Mouse (Mus musculus): Measurements from ENCODE around the gene Wnk2.

DNA sequence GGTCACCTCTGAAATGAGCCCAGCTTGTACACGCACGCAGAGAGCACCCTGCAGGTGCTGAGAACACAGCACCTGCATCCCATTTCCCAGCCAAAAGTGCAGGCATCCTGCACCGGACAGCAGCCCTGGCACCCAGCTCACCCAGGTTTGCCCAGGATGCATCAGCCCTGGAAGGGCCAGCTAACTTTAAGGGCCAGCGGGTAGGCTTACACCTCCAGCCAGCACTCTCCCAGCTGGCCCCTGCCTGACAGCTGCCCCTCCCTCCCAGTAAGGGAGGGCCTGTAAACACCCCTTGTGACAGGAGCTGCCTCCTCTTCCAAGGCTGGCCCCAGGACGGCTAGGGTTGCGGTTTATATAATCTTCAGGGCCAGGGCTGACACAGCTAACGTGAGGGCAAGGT lies 2.4 kb downstream of the Wnk2 start:
- TF ChIP-seq USF1 (IDR thresholded peaks at IDR 0.05; ENCODE audit: low read depth) (no peak), CTCF (IDR thresholded peaks at IDR 0.05; ENCODE audit: control insufficient read depth, insufficient read depth, insufficient read length) (no peak), FOSL1 (IDR thresholded peaks at IDR 0.05; ENCODE audit: insufficient read depth, low read length, poor library complexity, severe bottlenecking) (no peak), MAX (IDR thresholded peaks at IDR 0.05) (no peak), MYOD1 (IDR thresholded peaks at IDR 0.05; ENCODE audit: control insufficient read depth, insufficient read length, low read depth) (no peak)
